ENCODE assay signal across 11 mouse cellular contexts in genomic region chr17:73806331-73806730, GRCm38 (mm10). TPM values are rescaled to one million over a fixed set of nuclear protein-coding genes. Genes with fewer than 3 reads are reported as not detected.
DNase-seq lines count a peak whose midpoint lies in the region; ATAC-seq lines count a peak whose summit lies in the region.
"Had no signal": no experiment of that assay in that cellular context is flagged by ENCODE, and none has a peak within 500 bp of the region (broad histone marks: within the 10 kb centered on the region; RNA-seq: fewer than 3 reads in every experiment).

No protein-coding gene starts in this region.

- no peak overlapping the region for H3K27ac ChIP-seq in lung, embryonic 15.5 days
- H3K27ac ChIP-seq in forebrain, embryonic 16.5 days (ENCODE audit: low read length), result no peak overlapping the region
- H3K27ac ChIP-seq in midbrain, embryonic 15.5 days, result no peak overlapping the region

- H3K36me3 ChIP-seq in lung, embryonic 15.5 days, result no peaks in the 10 kb centered on the region
- no peaks in the 10 kb centered on the region for H3K36me3 ChIP-seq in forebrain, embryonic 16.5 days (ENCODE audit: control insufficient read depth, insufficient read depth)
- no peaks in the 10 kb centered on the region for H3K36me3 ChIP-seq in midbrain, embryonic 15.5 days (replicated peaks)

- ATAC-seq in lung, embryonic 15.5 days (ENCODE audit: borderline replicate concordance, extremely low read depth, low FRiP score, low TSS enrichment), result no peak
- no peak for ATAC-seq in forebrain, embryonic 16.5 days
- no peak for ATAC-seq in midbrain, embryonic 15.5 days (replicated peaks)

- WGBS in lung, embryonic 15.5 days, result 71% methylated on average over 6 of the region's 6 CpGs
- 86% methylated on average over 6 of the region's 6 CpGs for WGBS in forebrain, embryonic 16.5 days
- WGBS in midbrain, embryonic 15.5 days, result 89% methylated on average over 6 of the region's 6 CpGs

- peak overlapping the region; percentile 21; the same call in 1 of the 2 replicates for H3K4me2 ChIP-seq in lung, embryonic 15.5 days
- peak overlapping the region; percentile 84; the same call in 1 of the 2 replicates for H3K4me2 ChIP-seq in forebrain, embryonic 16.5 days (ENCODE audit: low read length)
- peak overlapping the region; percentile 82 for H3K4me2 ChIP-seq in midbrain, embryonic 15.5 days

- peak; percentile 86 for DNase-seq in heart, adult 11 months
- no peak for DNase-seq in heart, adult 8-10 months (ENCODE audit: low spot score)
- DNase-seq in lung, postnatal 4 days, result no peak
- DNase-seq in right cerebral cortex, adult 18-20 months, result no peak
- no peak for DNase-seq in heart, postnatal 4 days
- DNase-seq: embryo, embryonic 11 days; lung, postnatal 14 days; thymus, adult 2 months had no signal

- peaks cover 20% of the 10 kb centered on the region for H3K4me1 ChIP-seq in lung, embryonic 15.5 days
- peaks cover 12% of the 10 kb centered on the region for H3K4me1 ChIP-seq in forebrain, embryonic 16.5 days (replicated peaks; ENCODE audit: control insufficient read depth, insufficient read depth, low read length)
- peaks cover 13% of the 10 kb centered on the region for H3K4me1 ChIP-seq in midbrain, embryonic 15.5 days

- H3K27me3 ChIP-seq in lung, embryonic 15.5 days, result peaks cover 6% of the 10 kb centered on the region; the same call in 1 of the 2 replicates
- H3K27me3 ChIP-seq in forebrain, embryonic 16.5 days (replicated peaks; ENCODE audit: control insufficient read depth, insufficient read depth, low read length), result no peaks in the 10 kb centered on the region
- no peaks in the 10 kb centered on the region for H3K27me3 ChIP-seq in midbrain, embryonic 15.5 days (replicated peaks)

- no peaks in the 10 kb centered on the region for H3K9me3 ChIP-seq in lung, embryonic 15.5 days
- H3K9me3 ChIP-seq in forebrain, embryonic 16.5 days (ENCODE audit: control insufficient read depth, low read length), result no peaks in the 10 kb centered on the region
- H3K9me3 ChIP-seq in midbrain, embryonic 15.5 days, result no peaks in the 10 kb centered on the region

- no peak overlapping the region for H3K9ac ChIP-seq in lung, embryonic 15.5 days
- no peak overlapping the region for H3K9ac ChIP-seq in forebrain, embryonic 16.5 days (replicated peaks; ENCODE audit: low read depth, low read length)
- no peak overlapping the region for H3K9ac ChIP-seq in midbrain, embryonic 15.5 days

- H3K4me3 ChIP-seq in lung, embryonic 15.5 days, result peak overlapping the region; percentile 2; the same call in 1 of the 2 replicates
- H3K4me3 ChIP-seq in forebrain, embryonic 16.5 days (replicated peaks; ENCODE audit: low read length), result no peak overlapping the region
- peak overlapping the region; percentile 67 for H3K4me3 ChIP-seq in midbrain, embryonic 15.5 days

RNA-seq across cellular contexts. Expression of gene Ehd3, which starts 2.4 kb away (rescaled TPM):
- 1 to 10 TPM; 2.7 to 4.1 (median 3.2) TPM for total RNA-seq in heart, adult 8-10 months (2022)
- 9.7 and 11.1 TPM in 2 replicates for polyA plus RNA-seq in lung, embryonic 15.5 days (2015; fragmentation: Nextera tagmentation; extraction: Ambion mirVana)
- 12.2 and 12.8 TPM in 2 replicates for polyA plus RNA-seq in forebrain, embryonic 16.5 days (2015; fragmentation: Nextera tagmentation; extraction: Ambion mirVana)
- polyA plus RNA-seq in midbrain, embryonic 15.5 days (2015; fragmentation: Nextera tagmentation; extraction: Ambion mirVana), result 20.2 and 22.2 TPM in 2 replicates
- 1 to 10 TPM; 2.9 to 3.8 TPM for total RNA-seq in heart, postnatal 4 days (2021)

Comparison
In these comparisons a context has a peak if more than half of its experiments do, and no peak if none do; other contexts are left out.
1. H3K4me2 ChIP-seq: peak in every context shown above with its lines; median percentile 84 in forebrain, embryonic 16.5 days; 82 in midbrain, embryonic 15.5 days; 21 in lung, embryonic 15.5 days.